Mouse (Mus musculus) thymus, postnatal 0 days (tissue): Measurements from ENCODE around the gene Gm49416. TPM values are rescaled to one million over a fixed set of nuclear protein-coding genes. Genes with fewer than 3 reads are reported as not detected.

Experiments used
- DNase-seq: peaks from one replicate; pipeline ENCODE4 v3.0.0-alpha.2; 2015; ENCODE audit warnings: low spot score
- polyA plus RNA-seq: library from polyadenylated mRNA; unstranded; fragments of >200 nt; fragmentation: Nextera tagmentation; extraction: Ambion mirVana; gene quantifications from 2 replicates; pipeline ENCODE4 v1.2.1, GENCODE M21; 2015

Gm49416 gene
- polyA plus RNA-seq, 1 experiment from 2014 or later = not detected

- peak; percentile 77 for DNase-seq
Observed at GRCm38 (mm10) chr19:8920073-8920736, 31.5 kb downstream of the Gm49416 start, which contains the start of gene B3gat3. Gene B3gat3 (plus strand): TSS chr19:8920374.

- peak; percentile 61 for DNase-seq
Observed at GRCm38 (mm10) chr19:8920836-8921291, 32.1 kb downstream of the Gm49416 start.

- no peak for DNase-seq
Observed at GRCm38 (mm10) chr19:8921741-8922140, 33.0 kb downstream of the Gm49416 start.

GRCm38 (mm10) chr19:8926766-8927165 lies 38.0 kb downstream of the Gm49416 start:
- no peak for DNase-seq

GRCm38 (mm10) chr19:8927891-8928525 lies 39.3 kb downstream of the Gm49416 start:
- DNase-seq = no peak

- no peak for DNase-seq
Observed at GRCm38 (mm10) chr19:8928689-8929223, 40.0 kb downstream of the Gm49416 start.

- DNase-seq = peak; percentile 87
Observed at GRCm38 (mm10) chr19:8929224-8930088, 40.7 kb downstream of the Gm49416 start, which contains the start of the genes Rom1 and Eml3. Gene Rom1 (minus strand): TSS chr19:8929356. Gene Eml3 (plus strand): TSS chr19:8929552.

GRCm38 (mm10) chr19:8930117-8930516 lies 41.4 kb downstream of the Gm49416 start:
- DNase-seq = no peak

- DNase-seq = no peak
Observed at GRCm38 (mm10) chr19:8930771-8931170, 42.0 kb downstream of the Gm49416 start.

- DNase-seq = no peak
Observed at GRCm38 (mm10) chr19:8936736-8937135, 48.0 kb downstream of the Gm49416 start.

- DNase-seq = no peak
Observed at GRCm38 (mm10) chr19:8940526-8941133, 51.9 kb downstream of the Gm49416 start.

GRCm38 (mm10) chr19:8941136-8941514 lies 52.4 kb downstream of the Gm49416 start:
- no peak for DNase-seq

- DNase-seq = peak; percentile 100
Observed at GRCm38 (mm10) chr19:8941515-8942217, 52.9 kb downstream of the Gm49416 start, which contains the start of gene Mta2. Gene Mta2 (plus strand): TSS chr19:8941875.

- DNase-seq = no peak
Observed at GRCm38 (mm10) chr19:8942276-8942964, 53.7 kb downstream of the Gm49416 start.

- DNase-seq = no peak
Observed at GRCm38 (mm10) chr19:8943047-8943446, 54.3 kb downstream of the Gm49416 start.

GRCm38 (mm10) chr19:8944062-8944461 lies 55.3 kb downstream of the Gm49416 start:
- peak; percentile 20 for DNase-seq

GRCm38 (mm10) chr19:8944750-8945149 lies 56.0 kb downstream of the Gm49416 start:
- DNase-seq = peak; percentile 67
